Mouse (Mus musculus): ENCODE results near the gene Mcoln3. TPM values are rescaled to one million over a fixed set of nuclear protein-coding genes. Genes with fewer than 3 reads are reported as not detected.

The Mcoln3 gene
- total and polyA plus RNA-seq, 3 experiments = 5.2 to 11.3 (median 5.3) TPM

DNA sequence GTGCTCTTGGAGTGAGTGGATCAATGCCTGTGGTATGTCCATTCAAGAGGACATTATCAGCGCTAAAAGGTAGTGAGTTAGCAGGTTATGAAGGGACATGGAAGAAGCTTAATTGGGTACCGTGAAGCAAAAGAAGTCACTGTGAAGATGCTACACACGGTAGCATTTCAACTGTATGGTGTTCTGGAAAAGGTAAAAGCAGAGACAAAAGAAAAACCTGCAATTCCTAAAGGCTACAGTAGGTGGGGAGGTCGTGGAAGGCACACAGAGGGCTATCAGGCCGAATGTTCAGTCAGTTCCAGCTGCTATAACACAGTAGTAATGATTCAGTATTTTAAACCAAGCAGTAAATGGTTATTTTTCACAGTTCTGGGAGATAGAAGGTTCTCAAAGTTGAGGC lies 28.3 kb downstream of the Mcoln3 start (continued):
- peak; percentile 58; the same call in 1 of the 2 replicates for TF ChIP-seq MYC (IDR thresholded peaks at IDR 0.05; ENCODE audit: low read depth, low read length)
- no peak for TF ChIP-seq UBTF (IDR thresholded peaks at IDR 0.05; ENCODE audit: low read depth, low read length)
- no peak for TF ChIP-seq CHD2 (IDR thresholded peaks at IDR 0.05; ENCODE audit: low read length)
- TF ChIP-seq MAX (IDR thresholded peaks at IDR 0.05; ENCODE audit: low read length) = no peak

DNA sequence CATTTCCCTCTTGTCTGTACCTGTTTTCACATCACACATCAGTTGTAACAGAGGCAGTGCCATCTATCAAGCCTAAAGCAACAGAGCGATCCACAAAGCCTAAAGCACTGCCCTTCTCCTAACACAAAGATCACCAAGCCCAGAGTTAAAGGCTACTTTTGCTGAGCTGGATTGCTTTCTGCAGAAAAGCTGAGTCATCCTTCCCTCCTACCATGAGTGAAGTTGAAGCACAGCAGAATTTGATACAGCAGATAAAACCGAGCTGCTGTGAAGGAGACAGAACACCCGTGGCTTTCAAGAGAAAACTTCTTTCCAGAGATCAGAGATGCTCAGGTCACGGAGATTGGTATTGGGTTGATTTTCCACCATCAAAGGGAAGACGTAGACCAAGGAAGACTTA lies 28.9 kb downstream of the Mcoln3 start:
- DNase-seq (ENCODE audit: extremely low read depth) = peak; percentile 45
- H3K27ac ChIP-seq (ENCODE audit: insufficient read depth, low read depth) = 0 out of 2 replicates have a peak overlapping the region, but pooled peaks have one; percentile 11
- H3K9ac ChIP-seq (ENCODE audit: insufficient read depth, low read depth) = peak overlapping the region; percentile 11
- peak; percentile 97 for TF ChIP-seq MAFK (IDR thresholded peaks at IDR 0.05; ENCODE audit: insufficient replicate concordance, low read length)
- no peak for TF ChIP-seq ETS1 (conservative IDR thresholded peaks at IDR 0.05; ENCODE audit: low read depth, low read length)
- no peak for TF ChIP-seq GABPA (IDR thresholded peaks at IDR 0.05; ENCODE audit: insufficient replicate concordance, low read depth, low read length)
- no peak for TF ChIP-seq TCF12 (IDR thresholded peaks at IDR 0.05; ENCODE audit: low read depth, low read length)
- TF ChIP-seq SIN3A (IDR thresholded peaks at IDR 0.05; ENCODE audit: low read length) = peak; percentile 9; the same call in 1 of the 2 replicates
- peaks cover 5% of the 10 kb centered on the region for H3K79me2 ChIP-seq (replicated peaks; ENCODE audit: control insufficient read depth, extremely low read depth, insufficient read depth, poor library complexity, severe bottlenecking)
- peaks cover 6 to 39% of the 10 kb centered on the region in 2 experiments for H3K4me1 ChIP-seq (ENCODE audit: control insufficient read depth in 1 of 2, insufficient read depth in 2 of 2)
- in situ Hi-C loops (cut with MboI; ENCODE audit: low pct_ligation_motif_present, low pct_unique_long_range_greater_than_20kb, low sequenced_read_pairs) = no loop called here
- H3K4me2 ChIP-seq (ENCODE audit: insufficient read depth, low read depth, poor library complexity, severe bottlenecking) = peak overlapping the region; percentile 17; the same call in 1 of the 2 replicates
- no peak overlapping the region for H3K4me3 ChIP-seq (replicated peaks in 1 of 3; ENCODE audit: low read depth in 2 of 3, low read length in 2 of 3, poor library complexity in 1 of 3)
- dilution Hi-C loops (cut with MboI; ENCODE audit: extremely low pct_ligation_motif_present, extremely low pct_unique_long_range_greater_than_20kb, low sequenced_read_pairs) = no loop called here
- H3K36me3 ChIP-seq (replicated peaks in 1 of 2; ENCODE audit: control insufficient read depth in 1 of 2, insufficient read depth in 1 of 2, low read length in 1 of 2) = no peaks in the 10 kb centered on the region
- no peaks in the 10 kb centered on the region for H3K9me3 ChIP-seq (replicated peaks; ENCODE audit: low read length)
- H3K27me3 ChIP-seq (replicated peaks) = no peaks in the 10 kb centered on the region

- H3K4me2 ChIP-seq (ENCODE audit: insufficient read depth, low read depth, poor library complexity, severe bottlenecking) = peak within 1 kb of the TSS; percentile 57
- in situ Hi-C loops (cut with MboI; ENCODE audit: low pct_ligation_motif_present, low pct_unique_long_range_greater_than_20kb, low sequenced_read_pairs) (no loop called here), dilution Hi-C loops (cut with MboI; ENCODE audit: extremely low pct_ligation_motif_present, extremely low pct_unique_long_range_greater_than_20kb, low sequenced_read_pairs) (no loop called here)
- peaks cover 15% of the 10 kb centered on the region for H3K79me2 ChIP-seq (replicated peaks; ENCODE audit: control insufficient read depth, extremely low read depth, insufficient read depth, poor library complexity, severe bottlenecking)
- no peaks in the 10 kb centered on the region for H3K27me3 ChIP-seq (replicated peaks)
- no peaks in the 10 kb centered on the region for H3K36me3 ChIP-seq (replicated peaks in 1 of 2; ENCODE audit: control insufficient read depth in 1 of 2, insufficient read depth in 1 of 2, low read length in 1 of 2)
- DNase-seq (ENCODE audit: extremely low read depth) = peak; percentile 46
- H3K4me1 ChIP-seq (ENCODE audit: control insufficient read depth in 1 of 2, insufficient read depth in 2 of 2) = peaks cover 13 to 71% of the 10 kb centered on the region in 2 experiments
- peak within 1 kb of the TSS; percentile 82 for H3K9ac ChIP-seq (ENCODE audit: insufficient read depth, low read depth)
- H3K27ac ChIP-seq (ENCODE audit: insufficient read depth, low read depth) = peak within 1 kb of the TSS; percentile 53
- peak within 1 kb of the TSS; percentile 66 to 82 (median 77) for H3K4me3 ChIP-seq (replicated peaks in 1 of 3; ENCODE audit: low read depth in 2 of 3, low read length in 2 of 3, poor library complexity in 1 of 3)
- no peaks in the 10 kb centered on the region for H3K9me3 ChIP-seq (replicated peaks; ENCODE audit: low read length)
- TF ChIP-seq POLR2A (IDR thresholded peaks at IDR 0.05; ENCODE audit: low read depth, low read length) (peak; percentile 93), CHD2 (IDR thresholded peaks at IDR 0.05; ENCODE audit: low read length) (peak; percentile 23; the same call in 1 of the 2 replicates), ZNF384 (IDR thresholded peaks at IDR 0.05; ENCODE audit: low read depth, low read length) (no peak), NELFE (IDR thresholded peaks at IDR 0.05; ENCODE audit: low read depth, low read length) (peak; percentile 84), HCFC1 (IDR thresholded peaks at IDR 0.05; ENCODE audit: low read depth, low read length) (no peak), MYC (IDR thresholded peaks at IDR 0.05; ENCODE audit: low read depth, low read length) (peak; percentile 77; the same call in 1 of the 2 replicates), BHLHE40 (IDR thresholded peaks at IDR 0.05; ENCODE audit: low read depth, low read length) (peak; percentile 70), SMC3 (IDR thresholded peaks at IDR 0.05; ENCODE audit: low read depth, low read length) (no peak), EP300 (IDR thresholded peaks at IDR 0.05; ENCODE audit: low read length) (peak; percentile 12; the same call in 1 of the 2 replicates), CHD1 (IDR thresholded peaks at IDR 0.05; ENCODE audit: low read depth, low read length) (0 out of 2 replicates have a peak, but pooled peaks have one; percentile 11), NRF1 (IDR thresholded peaks at IDR 0.05; ENCODE audit: low read depth, low read length) (no peak), SIN3A (IDR thresholded peaks at IDR 0.05; ENCODE audit: low read length) (peak; percentile 56; the same call in 1 of the 2 replicates), JUND (conservative IDR thresholded peaks at IDR 0.05; ENCODE audit: low read depth, low read length) (no peak), ZC3H11A (IDR thresholded peaks at IDR 0.05; ENCODE audit: low read depth, low read length) (no peak), RCOR1 (conservative IDR thresholded peaks at IDR 0.05; ENCODE audit: low read depth, low read length) (no peak), CTCF (conservative IDR thresholded peaks at IDR 0.05 in 1 of 2, IDR thresholded peaks at IDR 0.05 in 1 of 2; ENCODE audit: low read depth in 2 of 2, low read length in 2 of 2) (no peak), MAFK (IDR thresholded peaks at IDR 0.05; ENCODE audit: insufficient replicate concordance, low read length) (no peak), IRF4 (IDR thresholded peaks at IDR 0.05; ENCODE audit: low read depth, low read length) (peak; percentile 19; the same call in 1 of the 2 replicates), TBP (conservative IDR thresholded peaks at IDR 0.05; ENCODE audit: low read depth, low read length) (no peak; the same call in 1 of the 2 replicates), ZMIZ1 (IDR thresholded peaks at IDR 0.05; ENCODE audit: low read depth, low read length) (peak; percentile 92), MAX (IDR thresholded peaks at IDR 0.05; ENCODE audit: low read length) (peak; percentile 84)
Observed at GRCm38 (mm10) chr3:146149156-146150057, 32.2 kb downstream of the Mcoln3 start, which contains the start of gene Mcoln2. TSS of gene Mcoln2 (plus strand) at chr3:146149833.
